Mouse (Mus musculus) embryonic fibroblast, embryonic 13.5 days (primary cell): Measurements from ENCODE around the gene Syt13.

ENCODE experiments used
- CTCF ChIP-seq: IDR thresholded peaks from 2 replicates; pipeline ENCODE4 v1.5.1; 2011; ENCODE audit warnings: mild to moderate bottlenecking, control low read depth, low read length, moderate library complexity, borderline replicate concordance; ENCODE audit not compliant: insufficient read depth
- POLR2A ChIP-seq: IDR thresholded peaks from 2 replicates; pipeline ENCODE4 v1.6.1; 2011; ENCODE audit warnings: low read depth, mild to moderate bottlenecking, control low read depth, low read length, moderate library complexity

DNA sequence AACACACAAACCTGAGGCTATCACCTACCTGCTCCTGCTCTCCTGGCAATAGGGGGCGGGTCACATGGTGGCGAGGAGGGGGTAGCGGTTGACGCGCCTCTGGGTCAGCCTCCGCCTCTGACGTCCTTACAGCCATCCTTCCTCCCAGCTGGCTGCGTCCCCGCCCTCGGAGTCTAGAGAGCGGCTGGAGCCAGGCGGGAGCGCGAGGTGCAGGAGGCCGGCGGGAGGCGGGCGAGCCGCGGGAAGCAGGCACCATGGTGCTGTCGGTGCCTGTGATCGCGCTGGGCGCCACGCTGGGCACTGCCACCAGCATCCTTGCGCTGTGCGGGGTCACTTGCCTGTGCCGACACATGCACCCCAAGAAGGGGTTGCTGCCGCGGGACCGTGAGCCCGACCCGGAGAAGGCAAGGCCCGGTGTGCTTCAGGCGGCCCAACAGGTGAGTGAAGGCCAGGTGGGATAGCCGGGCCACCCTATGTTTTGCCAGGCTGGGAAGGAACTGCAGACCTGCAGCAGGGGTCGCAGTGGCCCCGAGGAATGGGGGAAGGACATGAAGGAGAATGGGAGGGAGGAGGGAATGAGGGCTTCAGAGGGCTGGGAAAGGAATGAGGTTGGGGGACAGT is at the start of gene Syt13:
- TF ChIP-seq CTCF (no peak), POLR2A (no peak; the same call in 1 of the 2 replicates)
